Mouse (Mus musculus) brown adipose tissue, adult 24 weeks (tissue): Measurements from ENCODE around the gene 4930513O06Rik. TPM values are rescaled to one million over a fixed set of nuclear protein-coding genes. Genes with fewer than 3 reads are reported as not detected.

Source experiments
- H3K27ac ChIP-seq: fragments of 200-500 bp; replicated peaks from 2 replicates; pipeline ENCODE4 v1.5.1; 2012; ENCODE audit warnings: low read depth, mild to moderate bottlenecking, low read length
- H3K4me1 ChIP-seq: fragments of 200-500 bp; 2 replicates; pipeline ENCODE4 v1.6.1; 2012; ENCODE audit warnings: low read length, mixed read lengths; ENCODE audit not compliant: control insufficient read depth, insufficient read depth, insufficient read length
- H3K4me3 ChIP-seq: fragments of 200-500 bp; 2 replicates; pipeline ENCODE4 v1.5.1; 2012; ENCODE audit warnings: low read depth, mild to moderate bottlenecking, low read length, moderate library complexity; ENCODE audit not compliant: insufficient read depth
- polyA plus RNA-seq: library from polyadenylated mRNA; stranded (reverse); fragments of >200 nt; gene quantifications from 2 replicates; pipeline ENCODE4 v1.2.4, GENCODE M21; 2012; ENCODE audit not compliant: missing spikeins, insufficient read depth, insufficient read length

Gene 4930513O06Rik
- polyA plus RNA-seq = not detected in 2 replicates

DNA sequence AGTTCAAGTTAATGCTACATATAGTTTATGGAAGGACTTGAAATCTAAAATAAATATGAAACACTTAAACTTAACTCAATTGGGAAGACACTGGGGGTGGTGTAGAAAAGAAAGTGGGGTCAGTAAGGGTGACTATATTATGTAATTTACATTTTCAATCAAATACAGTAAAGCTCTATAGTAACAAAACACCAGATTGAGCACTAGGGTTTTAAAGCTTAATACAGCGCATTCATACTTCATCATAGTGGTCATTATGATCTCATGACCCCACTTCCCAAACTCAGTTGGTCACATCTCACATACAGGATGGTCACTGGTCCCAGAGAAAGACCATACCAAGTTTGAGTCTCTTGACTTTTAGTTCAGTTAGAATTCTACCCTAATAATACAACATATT lies at the start of gene 4930513O06Rik:
TSS of gene 4930513O06Rik (plus strand) at position 301 of the 400 bp plus-strand sequence.
- Histone ChIP-seq H3K4me1 (no peaks in the 10 kb centered on the region), H3K4me3 (no peak within 1 kb of the TSS), H3K27ac (no peak within 1 kb of the TSS)

DNA sequence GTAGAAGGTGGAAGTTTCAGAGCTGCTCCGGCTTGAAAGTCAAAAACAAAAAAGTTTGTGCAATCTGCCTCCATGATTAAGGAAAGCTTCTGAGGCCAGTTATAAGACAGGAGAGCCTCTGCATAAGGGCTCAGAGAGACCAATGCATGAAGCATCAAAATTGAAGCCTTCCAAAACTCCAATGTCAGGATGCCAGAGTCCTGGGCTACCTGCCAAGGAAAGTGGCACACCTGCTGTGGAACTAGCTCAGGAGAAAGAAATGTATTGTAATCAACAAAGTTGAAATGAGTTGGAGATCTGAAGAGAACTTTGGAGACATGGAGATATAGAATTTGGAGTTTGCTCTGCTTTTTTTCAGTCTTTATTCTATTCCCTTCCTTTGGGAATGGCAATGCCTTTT lies 48.4 kb upstream of the 4930513O06Rik start:
- no peak overlapping the region for H3K27ac ChIP-seq
- no peak overlapping the region for H3K4me3 ChIP-seq
- no peaks in the 10 kb centered on the region for H3K4me1 ChIP-seq

DNA sequence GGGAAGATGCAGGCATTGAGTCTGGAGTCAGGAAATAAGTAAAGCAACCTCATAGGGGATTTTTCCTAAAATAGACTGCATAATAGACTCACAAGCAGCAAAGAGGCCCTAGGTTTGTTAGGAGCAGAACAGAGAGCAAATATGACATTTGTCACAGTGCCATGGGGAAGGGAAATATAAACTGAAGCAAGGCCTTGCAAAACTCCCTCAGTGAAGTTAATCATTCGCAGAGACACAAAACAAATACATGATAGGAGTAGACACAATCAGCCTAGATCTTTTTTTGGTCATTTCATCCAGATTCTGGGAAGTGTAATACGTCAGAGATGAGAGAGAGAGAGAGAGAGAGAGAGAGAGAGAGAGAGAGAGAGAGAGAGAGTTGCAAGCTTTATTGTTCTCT lies 46.7 kb upstream of the 4930513O06Rik start:
- no peak overlapping the region for H3K4me3 ChIP-seq

DNA sequence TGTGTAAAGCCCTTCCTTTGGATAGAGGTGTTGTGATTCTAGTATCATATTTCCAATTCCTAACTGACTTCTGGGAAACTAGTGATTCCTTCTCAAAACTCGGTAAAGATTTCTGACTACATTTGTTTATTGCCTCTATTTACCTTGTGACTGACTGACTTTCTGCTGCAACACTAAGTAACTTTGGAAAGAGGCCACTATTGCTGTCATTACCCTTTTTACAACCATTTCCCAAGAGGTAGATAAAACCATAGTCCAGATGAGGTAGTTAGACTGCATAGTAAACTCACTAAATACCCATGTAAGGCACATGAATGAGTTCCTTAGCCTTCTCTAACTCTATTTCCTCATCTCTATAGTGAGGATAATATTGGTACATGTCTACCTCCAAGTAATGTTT lies 44.9 kb upstream of the 4930513O06Rik start:
- Histone ChIP-seq H3K4me3 (no peak overlapping the region), H3K4me1 (no peaks in the 10 kb centered on the region), H3K27ac (no peak overlapping the region)

More for the DNA sequence above, 46.7 kb upstream of the 4930513O06Rik start:
- Histone ChIP-seq H3K27ac (no peak overlapping the region), H3K4me1 (no peaks in the 10 kb centered on the region)

DNA sequence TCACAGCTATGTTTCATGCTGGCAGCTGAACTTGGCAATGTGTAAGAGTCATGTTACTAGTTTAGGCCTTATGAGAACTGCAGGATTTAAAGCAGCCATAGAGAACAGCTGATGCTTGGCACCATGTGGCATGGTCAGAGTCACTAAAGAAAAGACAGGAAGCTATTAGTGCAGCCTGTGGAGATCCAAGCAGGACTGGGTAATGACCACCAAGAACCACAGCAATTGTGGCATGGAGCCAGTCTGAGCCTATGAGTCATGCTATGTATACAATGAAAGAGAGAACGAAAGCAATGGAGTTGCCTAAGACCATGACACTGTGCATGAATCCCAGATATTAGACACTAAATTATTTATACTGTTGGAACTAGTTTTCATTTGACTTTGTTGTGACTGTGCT lies 34.1 kb upstream of the 4930513O06Rik start:
- no peaks in the 10 kb centered on the region for H3K4me1 ChIP-seq
- no peak overlapping the region for H3K4me3 ChIP-seq
- H3K27ac ChIP-seq = no peak overlapping the region

DNA sequence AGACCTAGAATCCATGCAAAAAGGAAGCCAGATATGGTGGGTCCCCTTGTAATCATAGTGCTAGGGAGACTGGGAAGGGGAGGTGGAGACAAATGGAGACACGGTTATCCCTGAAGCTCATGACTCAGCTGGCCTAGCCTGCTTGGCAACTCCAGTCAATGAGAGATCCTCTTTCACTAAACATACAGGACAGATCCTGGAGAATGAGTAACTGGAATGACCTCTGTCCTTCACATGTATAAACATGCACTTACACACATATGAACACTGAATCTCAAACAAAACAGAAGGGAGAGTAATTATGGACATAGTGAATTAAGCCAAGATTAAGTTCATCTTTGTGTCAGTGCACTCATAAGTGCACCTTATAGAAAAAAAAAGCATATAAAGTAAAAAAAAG lies 32.9 kb upstream of the 4930513O06Rik start:
- Histone ChIP-seq H3K27ac (no peak overlapping the region), H3K4me3 (no peak overlapping the region), H3K4me1 (no peaks in the 10 kb centered on the region)

DNA sequence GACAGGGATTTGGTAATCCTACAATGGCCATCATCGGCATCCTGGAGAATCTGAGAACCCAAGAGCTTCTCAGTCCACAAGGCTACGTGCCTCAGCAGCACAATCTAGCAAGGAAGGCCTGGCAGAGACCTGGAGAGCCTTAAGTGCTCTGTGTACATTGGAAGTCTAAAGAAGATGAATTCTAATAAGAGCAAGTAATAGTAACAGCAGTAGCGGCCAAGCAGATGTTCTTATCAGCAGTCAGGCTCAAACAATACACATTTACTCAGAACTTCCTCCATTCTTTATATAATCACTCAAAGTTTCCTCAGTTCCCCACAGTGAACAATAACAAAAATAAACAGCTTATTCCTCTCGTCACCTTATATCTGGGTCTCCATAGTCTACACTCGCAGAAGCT lies 22.0 kb upstream of the 4930513O06Rik start:
- Histone ChIP-seq H3K4me1 (no peaks in the 10 kb centered on the region), H3K4me3 (no peak overlapping the region)

DNA sequence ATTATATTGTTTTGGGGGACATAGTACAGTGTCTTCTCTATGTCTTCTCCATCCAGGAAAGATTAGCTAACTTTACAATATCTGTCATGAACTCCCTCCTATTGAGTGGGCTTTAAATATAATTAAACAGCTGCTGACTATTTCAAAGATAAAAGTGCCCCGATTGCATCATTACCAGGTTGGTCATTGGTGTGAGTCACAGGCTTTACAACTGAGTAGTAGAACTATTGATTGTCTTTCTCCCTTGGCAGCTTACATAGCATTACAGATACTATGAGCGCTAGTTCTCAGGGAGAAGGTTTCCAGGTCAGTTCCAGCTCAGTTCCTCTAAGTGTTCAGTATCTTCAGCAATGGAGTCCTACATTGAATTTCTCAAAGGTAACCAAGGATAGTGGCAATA lies 7.5 kb upstream of the 4930513O06Rik start:
- Histone ChIP-seq H3K27ac (no peak overlapping the region), H3K4me1 (no peaks in the 10 kb centered on the region)

More for the DNA sequence above, 22.0 kb upstream of the 4930513O06Rik start:
- no peak overlapping the region for H3K27ac ChIP-seq

DNA sequence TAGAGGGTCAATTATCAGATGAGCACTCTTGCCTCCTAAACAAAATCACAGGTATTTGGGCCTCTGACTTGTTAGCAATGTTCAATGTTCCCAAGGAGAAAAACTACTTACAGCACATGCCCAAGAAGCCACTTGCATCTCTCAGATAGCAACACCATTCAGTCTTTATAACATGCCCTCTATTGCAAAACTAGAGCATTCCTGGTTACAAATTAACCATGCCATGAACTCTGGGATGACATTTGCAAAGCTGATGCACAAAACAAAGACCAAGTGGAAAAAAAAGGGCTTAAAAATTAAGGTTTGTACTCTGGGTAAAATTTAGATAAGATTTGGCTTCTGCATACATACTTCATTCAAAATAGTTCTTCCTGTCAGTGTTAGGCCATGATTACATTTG lies 966 bp upstream of the 4930513O06Rik start, which contains the start of gene Serpina7:
TSS of gene Serpina7 (minus strand) at position 160 of the 400 bp plus-strand sequence.
- H3K4me1 ChIP-seq = no peaks in the 10 kb centered on the region
- H3K4me3 ChIP-seq = no peak within 1 kb of the TSS
- no peak within 1 kb of the TSS for H3K27ac ChIP-seq

More for the DNA sequence above, 7.5 kb upstream of the 4930513O06Rik start:
- H3K4me3 ChIP-seq = no peak overlapping the region

DNA sequence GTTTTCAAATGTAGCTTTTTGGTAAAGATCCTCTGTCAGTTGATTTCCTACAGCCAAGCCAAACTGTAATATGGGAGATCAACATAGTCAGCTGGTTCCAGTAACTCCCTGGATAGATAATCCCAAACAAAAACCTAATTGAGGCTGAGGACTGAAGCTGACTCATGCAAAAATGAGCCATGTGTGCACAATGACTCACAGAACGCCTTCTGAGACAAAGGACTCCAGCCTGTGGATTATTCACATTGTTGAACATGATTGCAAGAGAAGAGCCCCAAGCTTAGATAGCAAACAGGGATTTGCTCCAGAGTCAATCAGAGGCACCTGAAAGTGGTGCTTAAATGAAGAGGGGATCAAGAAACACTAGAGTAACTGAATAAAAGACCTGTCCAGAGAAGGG lies 11.2 kb downstream of the 4930513O06Rik start:
- no peak overlapping the region for H3K27ac ChIP-seq
- H3K4me1 ChIP-seq = no peaks in the 10 kb centered on the region
- H3K4me3 ChIP-seq = no peak overlapping the region

DNA sequence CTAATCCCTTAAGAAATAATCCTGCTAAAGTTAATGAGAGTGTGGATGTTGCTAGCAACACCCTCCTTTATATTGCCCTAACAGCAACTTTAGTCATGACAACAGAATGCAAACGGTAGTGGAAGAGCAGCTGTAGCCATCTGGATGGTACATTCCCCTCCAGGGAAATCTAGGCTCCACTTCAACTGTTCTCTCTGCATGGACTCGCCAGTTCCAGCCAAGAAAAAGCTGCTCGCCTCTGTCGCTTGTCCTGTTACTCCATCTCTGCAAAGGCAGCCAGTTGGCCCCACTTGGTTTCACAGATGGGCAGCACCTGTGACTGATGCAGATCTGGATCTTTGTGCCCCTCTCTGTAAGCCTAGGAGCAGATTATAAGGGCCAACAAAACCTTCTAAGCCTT lies 48.0 kb downstream of the 4930513O06Rik start:
- no peak overlapping the region for H3K4me3 ChIP-seq
- no peak overlapping the region for H3K27ac ChIP-seq
- H3K4me1 ChIP-seq = no peaks in the 10 kb centered on the region

Other genes with a start within 250 kb of the 4930513O06Rik start
- gene Nrk, start 171.8 kb upstream of the 4930513O06Rik start, polyA plus RNA-seq = not detected in 2 replicates
- not detected in 2 replicates for gene Serpina7, start 1.0 kb upstream of the 4930513O06Rik start, polyA plus RNA-seq
- not detected in 2 replicates for gene 4933428M09Rik, start 93.0 kb downstream of the 4930513O06Rik start, polyA plus RNA-seq
- 1.0 and 1.1 TPM in 2 replicates for gene Mum1l1, start 123.8 kb downstream of the 4930513O06Rik start, polyA plus RNA-seq
- gene Trap1a, start 247.4 kb downstream of the 4930513O06Rik start, polyA plus RNA-seq = not detected in 2 replicates